Mouse (Mus musculus) embryonic stem cell, embryonic (primary cell): Measurements from ENCODE around the gene Cecr2.

Experiments
- CTCF ChIA-PET, 4 experiments: fragments of 300-600 bp in 2 of 4; fragments of 350-600 bp in 2 of 4; sonication (Branson Sonifier 250); formaldehyde crosslinking; loops; one replicate each; lab custom pipeline; 2022; ENCODE audit warnings: inconsistent platforms in 2 of 4; lab: Charles Lee
- POLR2A ChIA-PET, 4 experiments: fragments of 300-600 bp in 2 of 4; fragments of 350-600 bp in 2 of 4; sonication (Branson Sonifier 250); formaldehyde crosslinking; loops; one replicate each; lab custom pipeline; 2022; ENCODE audit warnings: antibody characterized with exemption in 4 of 4, inconsistent platforms in 1 of 4; lab: Charles Lee

Cecr2 gene

DNA sequence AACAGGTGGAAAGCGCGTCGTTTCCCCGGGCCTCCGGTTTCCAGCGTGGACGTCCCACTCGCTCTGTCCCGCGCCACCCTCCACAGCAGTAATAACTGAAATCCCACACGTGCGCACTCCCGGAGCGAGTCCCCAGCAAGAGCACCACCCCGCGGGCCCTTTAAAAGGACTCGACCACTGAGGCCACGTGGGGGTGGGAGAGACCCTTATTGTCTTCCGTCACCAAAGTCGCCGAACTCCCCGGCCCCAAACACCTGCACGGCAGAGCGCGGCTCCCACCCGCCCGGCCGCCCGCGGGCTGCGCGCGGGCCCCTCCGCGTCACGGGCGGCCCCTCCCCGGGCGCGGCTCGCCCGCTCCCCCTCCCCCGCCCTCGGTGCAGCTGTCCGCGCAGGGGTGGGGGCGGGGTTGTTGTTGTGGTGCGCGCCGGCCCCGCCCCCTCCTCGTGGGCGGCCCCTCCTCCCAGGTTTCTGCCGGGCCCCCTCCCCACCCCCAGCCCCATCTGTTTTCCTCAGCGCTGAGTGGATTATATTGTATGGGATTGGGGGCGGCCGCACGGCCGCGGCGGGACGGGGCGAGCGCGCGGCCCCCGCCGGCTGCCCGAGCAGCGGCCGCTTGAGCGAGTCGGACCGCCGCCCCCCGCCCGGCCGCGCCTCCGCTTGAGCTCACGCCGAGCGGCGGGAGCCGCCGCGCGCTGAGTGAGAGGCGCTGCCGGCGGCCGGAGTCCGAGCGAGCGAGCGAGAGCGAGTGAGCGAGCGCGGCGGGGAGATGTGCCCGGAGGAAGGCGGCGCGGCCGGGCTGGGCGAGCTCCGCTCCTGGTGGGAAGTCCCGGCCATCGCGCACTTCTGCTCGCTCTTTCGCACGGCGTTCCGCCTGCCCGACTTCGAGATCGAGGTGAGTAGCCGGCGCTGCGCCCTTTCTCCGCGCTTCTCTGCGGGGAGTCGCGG lies at the start of gene Cecr2:
Gene Cecr2, plus strand, starts transcription at position 554 of the 945 bp plus-strand sequence.
- POLR2A ChIA-PET = interaction anchor here (0.6 to 2.1 kb wide), 34 partner anchors 9 to 303 kb away, joined by 3 to 14 read pairs (median 3); partner anchors contain the start of gene Atp6v1e1 (in 1 of the 4)
- CTCF ChIA-PET = interaction anchor here in 3 of 4 experiments (0.6 to 2.0 kb wide), 6 partner anchors 10 to 613 kb away, joined by 3 to 6 read pairs (median 4); no protein-coding TSS in a partner anchor

GRCm38 (mm10) chr6:120617586-120617985 lies 48.6 kb upstream of the Cecr2 start:
- POLR2A ChIA-PET = interaction anchor here in 3 of 4 experiments (0.6 to 3.7 kb wide), 4 partner anchors 14 to 49 kb away, joined by 3 to 16 read pairs (median 4); partner anchors contain the start of gene Cecr2 (in 1 of the 3)
- CTCF ChIA-PET = interaction anchor here in 3 of 4 experiments (0.6 to 1.5 kb wide), 5 partner anchors 14 to 560 kb away, joined by 4 to 9 read pairs (median 4); no protein-coding TSS in a partner anchor

GRCm38 (mm10) chr6:120618518-120619402 lies 47.4 kb upstream of the Cecr2 start:
- ChIA-PET POLR2A (interaction anchor here in 3 of 4 experiments (0.8 to 1.7 kb wide), 7 partner anchors 9 to 55 kb away, joined by 3 to 5 read pairs (median 3); partner anchors contain the start of gene Cecr2 (in 1 of the 3)), CTCF (interaction anchor here in 3 of 4 experiments (0.6 to 1.5 kb wide), 5 partner anchors 15 to 121 kb away, joined by 4 to 6 read pairs (median 5); no protein-coding TSS in a partner anchor)

DNA sequence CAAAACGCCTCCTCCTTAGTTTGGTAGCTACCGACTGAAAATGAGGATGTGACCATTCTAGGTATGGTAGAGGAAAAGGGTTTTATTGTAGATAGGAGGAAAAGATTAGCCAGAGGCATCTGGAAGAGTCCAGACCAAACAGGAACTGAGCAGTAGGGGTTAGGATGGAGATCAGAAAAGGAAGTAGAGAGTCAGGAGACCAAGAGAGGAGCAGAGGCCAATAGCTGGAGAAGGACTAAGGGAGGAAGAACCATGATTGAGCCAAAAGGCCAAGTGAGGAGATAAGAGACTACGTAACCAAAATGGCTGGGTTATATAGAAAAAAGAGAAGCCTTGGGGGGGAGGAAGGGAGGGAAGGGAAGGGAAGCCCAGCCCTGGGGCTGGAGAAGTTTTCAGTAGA lies 46.0 kb upstream of the Cecr2 start:
- POLR2A ChIA-PET = interaction anchor here in 3 of 4 experiments (0.6 to 1.5 kb wide), 8 partner anchors 8 to 219 kb away, joined by 3 to 4 read pairs (median 4); no protein-coding TSS in a partner anchor
- CTCF ChIA-PET = interaction anchor here in 3 of 4 experiments (0.9 to 1.3 kb wide), 3 partner anchors 16 to 17 kb away, joined by 3 to 17 read pairs (median 5); no protein-coding TSS in a partner anchor

GRCm38 (mm10) chr6:120625081-120625480 lies 41.1 kb upstream of the Cecr2 start:
- POLR2A ChIA-PET = interaction anchor here in 2 of 4 experiments (0.7 to 1.2 kb wide), 4 partner anchors 23 to 39 kb away, joined by 3 to 4 read pairs (median 3); no protein-coding TSS in a partner anchor
- CTCF ChIA-PET = interaction anchor here in 1 of 4 experiments (1.2 kb wide), 1 partner anchor 21 kb away, joined by 6 read pairs; no protein-coding TSS in a partner anchor

DNA sequence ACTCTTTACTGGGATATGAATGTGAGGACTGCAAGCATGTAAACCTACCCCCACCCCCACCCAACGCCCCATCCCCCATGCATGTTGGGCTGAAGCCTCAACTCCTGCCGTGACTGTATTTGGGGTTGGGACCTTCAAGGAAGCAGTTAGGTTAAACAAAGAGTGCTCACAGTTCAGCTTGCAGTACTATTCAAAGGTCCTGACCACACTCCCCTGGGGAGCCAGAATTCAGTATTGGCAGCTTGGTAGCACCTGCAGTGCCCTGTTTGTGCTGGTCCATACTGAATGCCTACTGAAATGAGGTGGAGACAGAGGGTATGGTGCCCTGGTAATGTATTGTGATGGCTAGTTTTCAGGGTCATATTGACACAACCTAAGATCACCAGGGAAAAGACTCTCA lies 39.1 kb upstream of the Cecr2 start:
- POLR2A ChIA-PET = interaction anchor here in 3 of 4 experiments (0.6 to 1.9 kb wide), 12 partner anchors 7 to 608 kb away, joined by 3 to 8 read pairs (median 4); no protein-coding TSS in a partner anchor

GRCm38 (mm10) chr6:120628963-120629362 lies 37.2 kb upstream of the Cecr2 start:
- ChIA-PET CTCF (no interaction called here), POLR2A (interaction anchor here in 1 of 4 experiments (1.3 kb wide), 1 partner anchor 81 kb away, joined by 3 read pairs; no protein-coding TSS in a partner anchor)

More for the DNA sequence above, 39.1 kb upstream of the Cecr2 start:
- CTCF ChIA-PET = interaction anchor here in 3 of 4 experiments (0.6 to 1.3 kb wide), 4 partner anchors 15 to 87 kb away, joined by 3 to 7 read pairs (median 4); no protein-coding TSS in a partner anchor

DNA sequence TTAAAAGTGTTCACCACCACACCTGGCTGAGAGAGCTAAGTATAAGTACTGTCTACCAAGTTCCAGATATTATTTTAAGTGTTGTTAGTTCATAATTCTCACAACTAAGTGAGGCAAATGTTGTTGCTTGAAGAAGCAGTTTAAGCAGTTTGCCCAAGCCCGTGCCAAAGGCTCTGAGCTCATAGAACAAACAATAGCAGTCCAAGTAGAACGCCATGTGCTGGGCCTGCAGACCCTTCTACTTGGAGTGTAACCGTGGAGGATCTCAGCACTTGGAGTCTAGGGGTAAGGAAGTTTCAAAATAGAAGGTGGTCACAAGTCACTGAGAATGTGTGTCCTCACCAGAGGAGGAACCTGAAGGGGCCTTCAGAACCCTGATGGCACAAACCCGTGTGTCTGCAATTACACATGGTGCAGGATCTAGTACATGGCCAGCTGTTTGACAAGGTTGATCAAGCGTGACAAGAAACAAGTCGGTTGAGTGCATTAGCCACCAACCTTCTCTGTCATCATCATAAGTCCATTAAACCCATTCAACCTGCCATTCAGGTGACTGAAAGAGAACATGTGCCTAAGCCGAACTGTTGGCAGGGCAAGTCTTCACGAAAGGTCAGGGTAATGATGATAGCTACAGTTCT lies 30.7 kb upstream of the Cecr2 start:
- ChIA-PET POLR2A (interaction anchor here in 3 of 4 experiments (0.5 to 2.1 kb wide), 6 partner anchors 9 to 87 kb away, joined by 3 to 6 read pairs (median 4); no protein-coding TSS in a partner anchor), CTCF (no interaction called here)

DNA sequence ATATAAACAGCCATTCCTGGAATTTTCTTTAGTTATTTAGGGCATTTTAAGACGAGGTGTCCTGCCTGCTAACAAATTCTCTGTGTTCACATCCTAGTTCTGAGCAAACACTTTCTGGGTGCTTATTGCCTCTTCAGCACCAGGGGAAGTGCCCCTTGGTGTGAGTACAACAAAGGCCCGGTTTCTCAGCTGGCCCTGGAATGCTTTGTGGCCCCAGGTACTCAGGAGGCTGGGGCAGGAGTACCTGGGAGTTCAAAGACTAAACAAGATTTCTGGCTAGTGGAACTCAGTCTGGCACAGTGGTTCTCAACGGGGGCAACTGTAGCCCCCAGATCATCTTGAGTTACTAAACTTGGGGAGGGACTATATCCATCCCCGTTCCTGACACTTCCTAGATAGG lies 26.6 kb upstream of the Cecr2 start:
- POLR2A ChIA-PET = interaction anchor here in 1 of 4 experiments (1.3 kb wide), 1 partner anchor 47 kb away, joined by 4 read pairs; no protein-coding TSS in a partner anchor
- CTCF ChIA-PET = interaction anchor here in 1 of 4 experiments (1.2 kb wide), 1 partner anchor 9 kb away, joined by 3 read pairs; no protein-coding TSS in a partner anchor

- ChIA-PET CTCF (interaction anchor here in 1 of 4 experiments (0.7 kb wide), 2 partner anchors 14 to 44 kb away, joined by 3 to 4 read pairs; no protein-coding TSS in a partner anchor), POLR2A (interaction anchor here in 2 of 4 experiments (0.9 to 3.3 kb wide), 3 partner anchors 15 to 63 kb away, joined by 4 to 12 read pairs (median 4); no protein-coding TSS in a partner anchor)
These were observed 24.2 kb upstream of the Cecr2 start for GRCm38 (mm10) chr6:120641866-120642378.

DNA sequence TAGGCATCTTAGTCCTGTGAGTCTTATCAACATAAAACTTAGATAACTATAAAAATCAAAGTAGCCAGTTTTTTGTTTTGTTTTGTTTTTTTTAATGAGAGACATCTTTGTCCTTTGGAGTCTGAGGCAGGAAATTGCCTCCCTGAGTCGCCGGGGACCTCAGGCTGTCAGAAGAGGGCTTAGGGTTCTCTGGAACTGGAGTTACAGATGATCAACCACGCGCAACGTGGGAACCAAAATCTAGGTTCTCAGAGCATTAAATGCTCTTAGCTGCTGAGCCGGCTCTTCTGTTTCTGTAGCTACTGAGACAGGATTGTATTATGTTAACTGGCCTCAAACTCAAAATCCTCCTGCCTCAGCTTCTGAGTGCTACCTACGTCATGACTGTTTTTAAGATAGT lies 22.4 kb upstream of the Cecr2 start:
- POLR2A ChIA-PET = interaction anchor here in 3 of 4 experiments (0.8 to 3.3 kb wide), 27 partner anchors 8 to 192 kb away, joined by 3 to 14 read pairs (median 6); partner anchors contain the start of genes Cecr2 (in 2 of the 3) and Atp6v1e1 (in 1 of the 3)
- CTCF ChIA-PET = interaction anchor here in 2 of 4 experiments (0.8 to 1.4 kb wide), 2 partner anchors 40 to 62 kb away, joined by 4 to 7 read pairs; no protein-coding TSS in a partner anchor

DNA sequence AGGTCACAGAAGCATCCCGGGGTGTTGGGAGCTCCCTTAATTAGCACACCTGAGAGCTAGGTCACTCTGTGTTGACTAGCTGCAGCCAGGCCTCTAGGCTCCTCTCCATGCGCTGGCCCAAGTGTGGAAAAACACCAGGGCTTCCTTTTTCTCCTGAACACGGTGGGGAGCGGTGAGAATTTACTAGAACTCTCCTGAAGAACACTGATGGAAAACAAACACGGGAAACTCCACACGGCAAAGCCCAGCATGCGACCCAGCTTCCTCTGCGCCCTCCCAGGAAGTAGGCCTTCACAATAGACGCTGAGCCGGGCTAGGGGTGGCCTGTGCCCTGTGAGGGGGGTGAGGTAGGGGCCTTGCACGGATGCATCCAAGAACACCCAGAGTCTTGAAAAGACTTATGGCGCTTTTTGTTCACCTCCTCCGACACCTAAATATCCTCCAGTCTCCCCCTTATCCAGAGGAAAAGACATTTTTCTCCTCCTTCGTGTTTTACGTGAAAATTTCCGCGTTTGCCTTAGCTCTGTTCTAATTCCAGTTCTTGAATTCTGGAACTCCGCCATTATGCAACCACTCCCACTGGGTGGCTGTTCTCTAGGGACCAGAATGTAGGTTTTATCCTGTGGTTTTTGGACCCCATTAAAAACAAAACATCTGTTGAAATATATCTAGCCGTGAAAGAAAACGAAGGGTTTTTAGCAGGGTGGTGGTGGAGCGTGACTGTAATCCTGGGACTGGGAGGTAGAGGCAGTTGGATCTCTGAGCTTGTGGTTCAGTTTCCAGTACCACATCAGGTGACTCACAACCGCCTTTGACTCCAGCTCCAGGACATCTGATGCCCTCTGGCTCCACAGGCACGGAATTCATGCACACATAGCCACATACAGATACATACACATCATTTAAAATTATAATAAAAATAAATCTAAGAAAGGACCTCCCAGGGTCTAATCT lies 21.5 kb upstream of the Cecr2 start:
- ChIA-PET CTCF (interaction anchor here in 2 of 4 experiments (0.6 to 1.4 kb wide), 6 partner anchors 41 to 1238 kb away, joined by 3 to 7 read pairs (median 4); no protein-coding TSS in a partner anchor), POLR2A (interaction anchor here (0.6 to 3.3 kb wide), 42 partner anchors 7 to 606 kb away, joined by 3 to 14 read pairs (median 4); partner anchors contain the start of genes Cecr2 (in 2 of the 4), Atp6v1e1 (in 1 of the 4), Tmem121b (in 1 of the 4) and Wnk1 (in 1 of the 4))

DNA sequence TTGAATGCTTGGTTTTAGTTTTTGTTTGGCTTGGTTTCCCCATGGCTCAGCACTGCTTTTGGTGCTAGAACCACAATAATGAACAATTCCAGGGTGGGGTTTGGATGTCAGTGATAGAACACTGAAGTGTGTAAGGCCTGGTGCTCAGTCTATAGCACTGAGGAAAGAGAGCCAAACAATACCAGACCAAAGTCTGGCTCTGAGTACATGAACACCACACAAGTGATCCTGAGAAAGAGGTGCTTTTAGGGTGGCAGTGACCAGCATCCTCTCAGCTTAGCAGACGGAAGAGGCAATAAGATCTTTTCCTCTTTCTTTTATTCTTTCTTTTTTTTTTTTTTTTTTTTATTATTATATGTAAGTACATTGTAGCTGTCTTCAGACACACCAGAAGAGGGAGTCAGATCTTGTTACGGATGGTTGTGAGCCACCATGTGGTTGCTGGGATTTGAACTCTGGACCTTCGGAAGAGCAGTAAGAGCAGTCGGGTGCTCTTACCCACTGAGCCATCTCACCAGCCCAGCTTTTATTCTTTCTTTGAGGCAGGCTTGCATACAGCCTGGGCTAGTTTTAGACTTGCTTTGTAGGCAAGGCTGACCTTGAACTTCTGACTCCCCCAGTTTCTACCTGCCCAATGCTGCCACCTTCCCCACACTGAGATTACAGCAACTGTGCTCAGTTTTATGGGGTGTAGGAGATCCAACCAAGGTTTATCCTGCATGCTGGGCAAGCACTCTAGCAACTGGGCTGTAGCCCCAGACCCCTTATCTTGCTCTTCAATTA lies 18.7 kb upstream of the Cecr2 start:
- CTCF ChIA-PET = interaction anchor here in 3 of 4 experiments (0.6 to 3.0 kb wide), 6 partner anchors 34 to 125 kb away, joined by 3 to 10 read pairs (median 4); no protein-coding TSS in a partner anchor

DNA sequence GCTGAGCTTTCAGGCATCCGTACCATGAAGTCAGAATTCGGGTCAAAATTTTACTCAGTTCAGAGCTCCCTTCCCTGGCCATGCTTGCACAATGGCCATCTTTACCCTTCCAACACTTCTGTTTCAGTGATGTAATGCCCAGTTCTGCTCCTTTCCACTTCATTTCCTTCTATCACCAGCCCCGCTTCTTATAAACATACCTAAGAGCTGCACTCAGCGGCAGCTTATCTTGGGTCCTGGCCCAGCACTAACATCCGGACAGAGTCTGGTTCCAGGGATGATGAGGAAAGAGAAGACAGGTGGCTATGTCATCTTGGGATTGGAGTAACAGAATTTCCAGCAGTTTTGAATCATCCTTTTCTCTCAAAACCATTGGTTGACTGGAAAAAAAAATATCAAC lies 18.0 kb upstream of the Cecr2 start:
- ChIA-PET POLR2A (interaction anchor here in 3 of 4 experiments (0.6 to 2.0 kb wide), 8 partner anchors 18 to 109 kb away, joined by 3 to 6 read pairs (median 4); partner anchors contain the start of gene Cecr2 (in 1 of the 3)), CTCF (interaction anchor here in 2 of 4 experiments (0.8 to 3.0 kb wide), 2 partner anchors 9 to 44 kb away, joined by 3 to 10 read pairs; no protein-coding TSS in a partner anchor)

More for the DNA sequence above, 18.7 kb upstream of the Cecr2 start:
- POLR2A ChIA-PET = interaction anchor here (0.6 to 2.0 kb wide), 12 partner anchors 19 to 108 kb away, joined by 3 to 6 read pairs (median 4); partner anchors contain the start of gene Cecr2 (in 2 of the 4)
